Mouse (Mus musculus) retina, embryonic 14.5 days (tissue): ENCODE measurements around the gene Dbt.

Experiments used
- DNase-seq: peaks from one replicate; pipeline ENCODE4 v3.0.0-alpha.2; 2015; ENCODE audit warnings: low spot score

Gene Dbt

GRCm38 (mm10) chr3:116512904-116513716 is at the start of gene Dbt:
TSS of gene Dbt (plus strand) at chr3:116513070.
- DNase-seq = peak; percentile 91

GRCm38 (mm10) chr3:116464318-116464717 is 48.6 kb upstream of the Dbt start:
- no peak for DNase-seq

DNA sequence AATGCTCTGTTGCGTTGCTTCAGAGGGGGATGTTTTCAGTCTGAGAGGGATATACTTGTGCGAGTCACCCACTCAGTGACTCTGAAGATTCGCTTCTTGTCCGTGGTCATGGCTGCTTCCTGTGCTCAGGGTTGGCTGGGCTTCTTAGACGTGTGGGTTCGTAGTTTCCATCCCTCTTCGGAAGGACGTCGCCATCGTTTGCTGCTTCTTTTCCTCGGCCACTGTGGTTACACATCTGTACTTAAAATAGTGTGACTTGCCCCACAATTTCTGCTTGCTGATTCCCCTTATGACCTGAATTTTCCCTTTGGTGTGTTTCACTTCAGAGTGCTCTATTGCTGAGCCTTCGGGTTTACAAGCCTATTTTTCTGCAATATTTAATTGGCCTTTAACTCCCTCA is 47.2 kb upstream of the Dbt start:
- DNase-seq = no peak

DNA sequence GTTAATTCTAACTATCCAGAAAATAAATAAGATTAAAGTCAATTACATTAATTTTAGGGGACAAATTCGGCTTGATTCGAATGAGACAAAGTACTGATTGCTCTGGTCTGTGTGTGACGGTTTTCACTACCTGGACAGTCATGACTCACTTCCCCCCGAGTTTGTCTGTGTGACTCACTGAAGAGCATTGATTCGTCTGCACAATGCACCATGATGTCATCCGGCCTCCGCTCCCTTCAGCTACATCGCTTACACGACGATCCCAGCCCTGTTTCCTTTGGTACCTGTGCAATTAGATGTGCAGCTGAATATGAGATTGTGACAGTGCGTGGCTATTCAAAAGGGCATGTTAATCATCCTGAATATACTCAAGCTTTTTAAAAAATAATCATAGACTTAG is 38.3 kb upstream of the Dbt start:
- no peak for DNase-seq

- DNase-seq = no peak
Observed at GRCm38 (mm10) chr3:116476686-116477298, 36.1 kb upstream of the Dbt start.

DNA sequence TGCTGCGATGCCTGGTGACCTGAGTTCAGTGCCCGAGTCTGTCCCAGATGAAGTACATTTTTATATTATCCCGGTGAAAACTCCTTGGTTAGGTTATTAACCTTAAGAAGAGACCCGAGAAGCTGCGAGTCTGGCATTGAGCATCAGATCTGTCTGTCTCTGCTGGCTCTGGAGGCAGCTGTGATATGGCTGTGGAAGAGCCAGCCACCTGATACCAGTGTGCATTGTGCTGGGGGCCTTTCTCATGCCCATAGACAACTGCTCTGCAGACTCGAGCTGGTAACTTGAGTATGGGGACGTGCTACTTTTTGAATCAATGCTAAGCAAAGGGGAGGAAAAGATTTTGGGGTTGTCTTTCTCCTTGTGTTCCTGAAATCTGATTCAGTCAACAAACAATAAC is 35.5 kb upstream of the Dbt start:
- DNase-seq = no peak

GRCm38 (mm10) chr3:116480119-116480518 is 32.8 kb upstream of the Dbt start:
- peak; percentile 90 for DNase-seq

- peak; percentile 65 for DNase-seq
Observed at GRCm38 (mm10) chr3:116480937-116481336, 31.9 kb upstream of the Dbt start.

DNA sequence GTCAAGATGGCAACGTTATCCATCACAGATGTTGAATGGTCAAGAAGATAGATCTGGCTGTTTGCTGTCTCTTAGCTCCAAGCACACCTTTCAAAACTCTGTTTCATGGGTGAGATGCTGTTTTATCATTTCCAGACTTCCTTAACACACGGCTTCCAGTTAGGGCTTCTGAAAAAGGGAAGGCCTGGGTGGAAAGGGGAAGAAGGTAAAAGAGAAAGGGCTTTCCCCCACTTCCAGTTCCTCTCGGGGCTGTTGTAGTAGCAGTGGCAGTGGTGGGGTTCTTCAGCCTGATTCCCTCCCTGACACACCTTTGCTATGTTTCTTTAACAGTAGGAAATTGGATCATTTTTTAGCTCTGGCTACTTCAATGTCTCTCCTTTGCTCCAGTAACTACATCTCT is 30.1 kb upstream of the Dbt start:
- DNase-seq = no peak

DNA sequence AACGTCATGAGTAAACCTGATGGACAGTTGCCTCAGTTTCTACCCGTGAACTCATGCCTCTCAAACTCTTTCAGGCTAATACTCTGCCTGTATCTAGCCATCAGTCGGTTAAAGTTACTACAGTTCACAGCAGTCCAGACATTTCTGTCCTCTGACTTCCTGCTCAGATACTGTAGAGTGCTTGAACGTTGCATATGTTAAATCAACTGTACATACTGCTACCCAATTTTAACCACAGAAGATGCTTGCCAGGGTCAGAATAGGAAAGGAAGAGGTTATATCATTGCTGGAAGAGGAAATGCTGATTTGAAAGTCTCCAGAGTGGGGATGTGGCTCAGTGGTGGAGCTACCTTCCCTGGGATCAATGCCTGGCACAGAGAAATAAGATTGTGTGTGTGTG is 29.6 kb upstream of the Dbt start:
- DNase-seq = no peak

DNA sequence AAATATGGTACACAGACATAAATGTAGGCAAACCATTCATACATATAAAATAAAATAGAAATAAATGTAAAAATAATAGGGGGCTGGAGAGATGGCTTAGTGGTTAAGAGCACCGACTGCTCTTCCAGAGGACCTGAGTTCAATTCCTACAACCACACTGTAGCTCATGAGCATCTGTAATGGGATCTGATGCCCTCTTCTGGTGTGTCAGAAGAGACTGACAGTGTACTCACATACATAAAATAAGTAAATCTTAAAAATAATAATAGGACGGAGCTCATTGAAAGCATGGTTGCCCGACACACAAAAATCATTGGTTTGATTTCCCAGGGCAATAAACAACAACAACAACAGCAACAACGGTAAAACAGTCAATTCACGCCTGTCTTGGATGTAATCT is 21.9 kb upstream of the Dbt start:
- no peak for DNase-seq

GRCm38 (mm10) chr3:116491923-116492454 is 20.9 kb upstream of the Dbt start:
- DNase-seq = no peak

DNA sequence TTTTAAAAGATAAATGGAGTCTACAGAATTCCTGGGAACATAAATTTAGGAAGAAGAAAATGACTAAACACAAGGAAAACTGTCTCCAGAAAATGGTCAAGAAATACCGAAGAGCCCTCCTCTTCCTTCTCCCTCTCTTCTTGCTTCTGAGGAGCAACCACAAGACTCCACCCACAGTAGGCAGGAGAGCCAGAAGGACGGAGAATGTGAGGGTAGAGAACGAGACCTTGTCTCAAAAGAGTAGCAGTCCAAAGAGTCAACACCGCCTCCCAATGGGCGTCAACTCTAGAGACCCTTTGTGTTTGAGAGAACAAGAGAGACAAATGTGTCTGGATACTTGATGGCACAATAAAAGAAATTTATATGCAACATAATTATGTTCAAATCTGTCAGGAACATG is 19.2 kb upstream of the Dbt start:
- DNase-seq = no peak

GRCm38 (mm10) chr3:116495671-116496070 is 17.2 kb upstream of the Dbt start:
- DNase-seq = no peak

DNA sequence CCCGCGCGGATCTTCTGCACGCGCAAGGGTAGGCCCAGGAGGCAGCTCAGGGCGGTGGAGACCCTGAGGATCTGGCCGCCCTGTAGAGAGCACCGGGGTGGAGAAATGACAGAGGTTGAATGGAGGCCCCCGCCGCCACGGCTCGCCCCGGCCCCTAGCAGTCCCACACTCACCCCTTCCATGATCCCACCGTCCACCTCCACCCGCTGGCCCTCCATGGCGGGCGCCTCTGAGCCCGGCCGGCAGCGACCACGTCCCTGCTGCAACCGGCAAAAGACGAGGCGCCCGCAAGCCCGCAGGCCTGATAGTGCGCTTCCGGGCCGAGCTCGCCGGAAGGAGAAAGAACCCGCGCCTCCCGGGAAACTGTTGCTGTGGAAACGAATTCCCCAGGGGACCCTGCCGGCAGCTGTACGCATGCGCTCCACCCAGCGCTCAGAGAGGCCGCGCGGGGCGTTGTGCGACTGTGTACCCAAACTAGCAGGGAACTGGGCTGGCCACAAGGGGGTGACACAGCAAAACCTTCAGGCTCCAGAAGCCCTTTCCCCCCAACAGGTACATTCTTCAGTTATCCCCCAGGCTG is 5.0 kb upstream of the Dbt start, which contains the start of gene Rtca:
Gene Rtca, minus strand, starts transcription at position 437 of the 580 bp plus-strand sequence.
- peak; percentile 100 for DNase-seq

DNA sequence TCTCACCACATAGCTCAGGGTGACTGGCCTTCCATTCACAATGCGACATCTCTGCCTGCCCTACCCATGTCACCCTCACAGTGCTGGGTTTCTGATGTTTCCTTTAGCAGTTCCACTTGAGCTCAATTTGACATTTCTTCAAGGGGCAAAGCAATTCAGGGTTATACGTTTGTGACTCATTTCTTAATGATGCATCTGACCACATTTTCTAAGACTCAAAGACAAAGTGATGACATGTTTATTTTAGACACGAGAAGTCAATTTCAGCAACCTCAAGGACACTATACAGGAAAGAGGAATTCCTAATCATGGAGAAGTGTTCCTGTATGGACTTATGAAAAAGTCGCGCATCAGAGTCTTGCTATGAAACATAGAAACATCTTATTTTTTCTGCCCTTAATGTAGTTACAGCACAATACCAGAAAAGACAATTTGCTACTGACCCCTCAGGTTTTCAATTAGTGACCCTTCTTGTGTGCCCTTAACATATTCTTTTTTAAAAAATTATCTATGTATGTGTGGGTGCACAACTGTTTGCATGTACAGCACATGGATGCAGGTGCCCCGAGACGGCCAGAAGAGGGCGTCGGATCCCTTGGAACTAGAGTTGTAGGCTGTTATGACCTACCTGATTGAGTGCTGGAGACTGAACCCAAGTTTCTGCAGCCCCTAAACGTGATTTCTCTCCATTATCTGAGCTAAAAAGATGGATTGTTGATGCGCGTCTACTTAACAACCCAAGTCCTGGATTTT is 543 bp upstream of the Dbt start:
- no peak for DNase-seq

- no peak for DNase-seq
Observed at GRCm38 (mm10) chr3:116520141-116520761, 7.4 kb downstream of the Dbt start.

- DNase-seq = no peak
Observed at GRCm38 (mm10) chr3:116529741-116530140, 16.9 kb downstream of the Dbt start.

GRCm38 (mm10) chr3:116530826-116531225 is 18.0 kb downstream of the Dbt start:
- no peak for DNase-seq

GRCm38 (mm10) chr3:116536428-116537199 is 23.7 kb downstream of the Dbt start:
- DNase-seq = no peak

- no peak for DNase-seq
Observed at GRCm38 (mm10) chr3:116537200-116537573, 24.3 kb downstream of the Dbt start.
